Mouse (Mus musculus): ENCODE measurements at regions not wholly inside any gene's neighbourhood (a gene's known extent, or its start where the extent isn't known, plus 50 kb on each side); places are given as distances from the start of the nearest gene placed in this dataset.

- no peak for DNase-seq
Observed at GRCm38 (mm10) chr7:110679916-110680315, 52.5 kb downstream of the Adm start.

GRCm38 (mm10) chr7:110682911-110683310 lies 55.5 kb downstream of the Adm start:
- DNase-seq: no peak

GRCm38 (mm10) chr7:110688884-110689681 lies 61.6 kb downstream of the Adm start:
- DNase-seq: peak; percentile 76

- DNase-seq: no peak
Observed at GRCm38 (mm10) chr7:110690241-110690640, 62.8 kb downstream of the Adm start.

DNA sequence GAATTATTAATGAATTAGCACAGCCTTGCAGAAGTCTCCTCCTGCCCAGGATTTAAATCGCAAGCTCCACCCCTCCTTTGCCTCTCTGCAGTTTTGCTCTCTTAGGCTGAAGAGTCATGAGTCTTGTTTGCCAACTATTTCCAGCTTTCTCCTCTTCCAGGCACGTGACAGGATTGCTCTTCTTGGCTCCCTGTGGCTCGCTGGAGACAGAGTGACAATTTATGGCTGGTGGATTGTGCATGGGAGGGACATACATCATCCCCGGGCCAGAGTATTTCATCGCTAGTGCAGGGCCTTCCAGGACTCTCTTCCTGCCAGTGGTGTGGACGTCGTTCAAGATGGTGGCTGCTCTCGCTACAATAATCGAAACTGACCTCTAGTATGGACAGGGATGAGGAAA lies 63.4 kb downstream of the Adm start:
- no peak for DNase-seq

GRCm38 (mm10) chr7:110694262-110694661 lies 66.8 kb downstream of the Adm start:
- DNase-seq: no peak

- no peak for DNase-seq
Observed at GRCm38 (mm10) chr7:110695729-110696128, 68.3 kb downstream of the Adm start.

- DNase-seq: no peak
Observed at GRCm38 (mm10) chr7:110698211-110699153, 69.5 kb upstream of the Ampd3 start.

DNA sequence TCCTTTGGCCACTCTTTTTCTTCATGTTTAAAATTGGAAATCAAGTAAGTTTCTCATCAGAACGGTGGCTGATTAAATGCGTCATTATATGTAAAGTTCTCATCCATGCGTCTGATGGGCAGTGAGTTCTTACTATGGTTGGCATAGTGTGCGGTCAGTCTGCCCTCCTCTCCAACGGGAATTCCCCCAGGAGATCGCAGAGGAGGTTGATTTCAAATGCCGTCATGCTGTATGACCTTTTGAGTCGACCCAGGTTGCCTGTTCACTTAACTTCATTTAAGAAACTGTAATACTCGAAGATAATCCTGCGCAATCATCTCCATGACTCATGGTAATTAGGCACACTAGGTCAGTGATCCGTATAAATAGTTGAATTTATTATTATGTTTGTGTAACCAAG lies 68.4 kb upstream of the Ampd3 start:
- no peak for DNase-seq

GRCm38 (mm10) chr7:110701681-110702413 lies 66.2 kb upstream of the Ampd3 start:
- DNase-seq: no peak

- no peak for DNase-seq
Observed at GRCm38 (mm10) chr7:110702414-110702783, 65.6 kb upstream of the Ampd3 start.

GRCm38 (mm10) chr7:110705311-110706000 lies 62.5 kb upstream of the Ampd3 start:
- DNase-seq: no peak

DNA sequence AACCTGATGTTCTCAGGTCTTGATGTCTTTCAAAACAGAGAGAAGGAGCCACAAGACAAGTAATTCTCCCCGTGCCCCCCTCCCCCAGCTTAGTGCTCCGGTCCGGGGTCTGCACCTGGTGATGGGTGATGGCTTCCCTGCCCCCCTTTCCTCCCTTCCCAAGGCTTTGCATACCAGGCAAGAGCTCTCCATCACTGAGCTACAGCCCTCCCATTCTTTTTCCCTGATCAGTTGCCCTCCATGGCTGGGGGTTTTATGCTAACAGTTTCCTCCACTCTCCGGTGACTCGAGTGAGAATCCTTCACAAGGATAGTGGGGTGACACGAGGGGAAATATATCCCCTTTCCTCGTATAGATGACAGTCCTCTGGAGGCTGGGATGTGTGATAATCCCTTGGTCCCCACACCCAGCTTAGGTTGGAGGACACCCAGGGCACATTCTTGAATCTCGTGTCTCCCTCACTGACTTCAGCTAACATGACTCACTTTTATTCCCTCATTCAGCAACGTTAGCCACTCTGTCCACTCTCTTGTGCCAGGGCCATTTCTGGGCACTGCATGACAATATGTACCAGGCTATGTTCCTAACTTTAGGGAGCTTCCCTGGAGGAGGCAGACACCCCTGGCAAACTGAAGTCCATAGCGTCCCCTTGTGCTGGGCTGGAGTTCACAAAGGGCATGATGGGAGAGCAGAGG lies 61.9 kb upstream of the Ampd3 start:
- DNase-seq: no peak

- no peak for DNase-seq
Observed at GRCm38 (mm10) chr7:110706696-110707087, 61.3 kb upstream of the Ampd3 start.

- no peak for DNase-seq
Observed at GRCm38 (mm10) chr7:110708116-110708515, 59.9 kb upstream of the Ampd3 start.

DNA sequence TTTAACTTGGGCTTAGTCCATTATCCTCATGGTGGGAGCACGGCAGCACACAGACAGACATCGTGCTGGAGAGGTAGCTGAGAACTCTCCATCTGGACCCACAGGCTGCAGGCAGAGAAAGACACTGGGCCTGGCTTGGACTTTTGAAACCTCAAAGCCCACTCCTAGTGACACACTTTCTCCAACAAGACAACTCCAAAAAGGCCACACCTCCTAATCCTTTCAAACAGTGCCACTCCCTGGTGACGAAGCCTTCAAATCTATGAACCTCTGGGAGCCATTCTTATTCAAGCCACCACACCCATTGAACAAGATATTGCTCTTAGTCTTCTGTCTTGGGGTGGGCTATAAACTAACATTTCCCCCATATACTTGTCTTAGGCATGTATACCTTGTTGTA lies 59.2 kb upstream of the Ampd3 start:
- DNase-seq: no peak

DNA sequence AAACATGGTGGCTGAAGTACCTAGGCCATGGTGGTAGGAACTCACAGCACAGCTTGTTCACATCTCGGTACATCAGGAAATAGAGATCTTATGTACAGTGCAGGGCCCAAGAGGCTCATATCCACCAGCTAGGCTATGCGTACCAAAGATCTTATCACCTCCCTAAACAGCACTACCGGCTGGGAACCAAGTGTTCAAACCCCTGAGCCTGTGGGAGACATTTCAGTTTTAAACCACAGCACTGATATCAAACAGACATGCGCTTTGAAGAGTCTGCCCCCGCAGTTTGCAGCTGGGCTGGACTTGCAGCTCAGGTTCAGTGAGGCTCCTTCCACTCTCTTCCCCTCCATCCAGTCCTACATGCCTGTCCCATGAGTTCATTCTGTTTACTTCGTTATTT lies 58.4 kb upstream of the Ampd3 start:
- no peak for DNase-seq

- DNase-seq: no peak
Observed at GRCm38 (mm10) chr7:110710256-110710962, 57.6 kb upstream of the Ampd3 start.

DNA sequence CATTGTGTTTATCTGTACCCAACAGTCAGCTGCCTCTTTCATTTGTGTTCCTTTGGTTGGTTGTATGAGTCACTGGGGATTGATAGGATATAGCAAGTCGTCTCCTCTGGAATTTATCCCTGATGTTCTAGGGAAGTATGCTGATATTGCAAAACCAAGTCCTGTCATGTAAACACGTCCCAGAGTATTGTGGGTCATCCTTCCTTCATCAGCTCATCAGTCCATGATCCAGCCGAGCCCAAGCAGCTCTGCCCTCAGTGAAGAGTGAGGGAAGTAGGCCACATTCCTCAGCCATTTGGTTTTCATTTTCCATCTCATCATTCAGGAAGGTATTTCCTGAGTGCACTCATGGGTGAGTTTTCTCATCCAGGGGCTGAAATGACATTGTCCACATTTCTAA lies 54.3 kb upstream of the Ampd3 start:
- DNase-seq: no peak

GRCm38 (mm10) chr7:110715110-110715509 lies 52.9 kb upstream of the Ampd3 start:
- no peak for DNase-seq

- DNase-seq: no peak
Observed at GRCm38 (mm10) chr7:110715545-110715944, 52.5 kb upstream of the Ampd3 start.
